Mouse (Mus musculus) lung, adult 2 months (tissue): ENCODE results near the gene Vegfa. TPM values are rescaled to one million over a fixed set of nuclear protein-coding genes. Genes with fewer than 3 reads are reported as not detected.

ENCODE experiments used
- DNase-seq: peaks from one replicate; pipeline ENCODE4 v3.0.0; 2022
- H3K4me1 ChIP-seq: fragments of 200-500 bp; 2 replicates; pipeline ENCODE4 v1.6.1; 2011; ENCODE audit warnings: low read length; ENCODE audit not compliant: control insufficient read depth, insufficient read depth
- H3K4me3 ChIP-seq: fragments of 200-500 bp; replicated peaks from 2 replicates; pipeline ENCODE3; 2011; ENCODE audit warnings: low read depth, mild to moderate bottlenecking, control low read depth, low read length; ENCODE audit errors: extremely low read depth
- CTCF ChIP-seq: fragments of 200-500 bp; IDR thresholded peaks from 2 replicates; pipeline ENCODE4 v1.5.1; 2011; ENCODE audit warnings: mild to moderate bottlenecking, low read length, control low read depth; ENCODE audit not compliant: insufficient read depth
- POLR2A ChIP-seq: fragments of 200-500 bp; IDR thresholded peaks from 2 replicates; pipeline ENCODE4 v1.6.1; 2011; ENCODE audit warnings: low read depth, mild to moderate bottlenecking, control low read depth, low read length, borderline replicate concordance; ENCODE audit errors: extremely low read depth
- WGBS: fragments of 180-500 bp; shearing (Covaris S2); methylation state at CpG from one replicate; pipeline ENCODE4 v1.1.7; 2018; 5-methylcytosine and 5-hydroxymethylcytosine counted together
- polyA plus RNA-seq: library from polyadenylated mRNA; depleted of rRNA; stranded (reverse); fragments of >200 nt; gene quantifications from 2 replicates; pipeline ENCODE4 v1.2.3, GENCODE M21; 2012

Vegfa gene
- polyA plus RNA-seq, 1 experiment: 1,453 TPM

- DNase-seq: no peak
Measured at GRCm38 (mm10) chr17:46040561-46040960, 8.4 kb upstream of the Vegfa start.

GRCm38 (mm10) chr17:46038906-46039305 is 6.7 kb upstream of the Vegfa start:
- TF ChIP-seq CTCF: peak; percentile 24; the same call in 1 of the 2 replicates
- no peak for TF ChIP-seq POLR2A
- no peak for DNase-seq
- no peak overlapping the region for H3K4me3 ChIP-seq
- WGBS: 68% methylated on average over 3 of the region's 3 CpGs
- H3K4me1 ChIP-seq: peaks cover 7% of the 10 kb centered on the region; the same call in 1 of the 2 replicates

More at GRCm38 (mm10) chr17:46040561-46040960, 8.4 kb upstream of the Vegfa start:
- TF ChIP-seq POLR2A (no peak), CTCF (no peak)
- 29% methylated on average over 6 of the region's 6 CpGs for WGBS
- no peak overlapping the region for H3K4me3 ChIP-seq
- H3K4me1 ChIP-seq: peaks cover 7% of the 10 kb centered on the region; the same call in 1 of the 2 replicates

GRCm38 (mm10) chr17:46036400-46036799 is 4.2 kb upstream of the Vegfa start:
- H3K4me3 ChIP-seq: no peak overlapping the region
- no peaks in the 10 kb centered on the region; the same call in 1 of the 2 replicates for H3K4me1 ChIP-seq
- 53% methylated on average over 6 of the region's 6 CpGs for WGBS
- TF ChIP-seq POLR2A (no peak), CTCF (no peak)
- DNase-seq: no peak

- Histone ChIP-seq H3K4me1 (no peaks in the 10 kb centered on the region), H3K4me3 (no peak overlapping the region)
- TF ChIP-seq POLR2A: no peak
- TF ChIP-seq CTCF: no peak
- no peak for DNase-seq
- WGBS: 61% methylated on average over 6 of the region's 6 CpGs
Measured at GRCm38 (mm10) chr17:46034110-46034509, 1.9 kb upstream of the Vegfa start.

GRCm38 (mm10) chr17:46033607-46034006 is 1.4 kb upstream of the Vegfa start:
- no peak for DNase-seq
- H3K4me1 ChIP-seq: no peaks in the 10 kb centered on the region
- WGBS: 44% methylated on average over 2 of the region's 2 CpGs
- no peak overlapping the region for H3K4me3 ChIP-seq
- TF ChIP-seq POLR2A (no peak), CTCF (no peak)

GRCm38 (mm10) chr17:46033122-46033521 is 953 bp upstream of the Vegfa start:
- H3K4me1 ChIP-seq: no peaks in the 10 kb centered on the region
- WGBS: 40% methylated on average over 6 of the region's 6 CpGs
- DNase-seq: no peak
- no peak overlapping the region for H3K4me3 ChIP-seq
- TF ChIP-seq POLR2A (no peak), CTCF (no peak)

- WGBS: under 1% methylated on average over 50 of the region's 50 CpGs
- H3K4me3 ChIP-seq: peak overlapping the region; percentile 91
- H3K4me1 ChIP-seq: no peaks in the 10 kb centered on the region
- DNase-seq: peak; percentile 77
- TF ChIP-seq POLR2A: no peak; the same call in 1 of the 2 replicates
- TF ChIP-seq CTCF: no peak
Measured at GRCm38 (mm10) chr17:46031621-46032211, 453 bp downstream of the Vegfa start.

- Histone ChIP-seq H3K4me1 (peaks cover 5% of the 10 kb centered on the region; the same call in 1 of the 2 replicates), H3K4me3 (peak overlapping the region; percentile 91)
- WGBS: 1% methylated on average over 92 of the region's 92 CpGs
- peak; percentile 73 for DNase-seq
- TF ChIP-seq CTCF (no peak), POLR2A (0 out of 2 replicates have a peak, but pooled peaks have one; percentile 33)
Measured at GRCm38 (mm10) chr17:46030731-46031620, 1.2 kb downstream of the Vegfa start.

GRCm38 (mm10) chr17:46030323-46030730 is 1.8 kb downstream of the Vegfa start:
- peak overlapping the region; percentile 91 for H3K4me3 ChIP-seq
- peak; percentile 58 for DNase-seq
- no peak for TF ChIP-seq POLR2A
- no peak for TF ChIP-seq CTCF
- WGBS: under 1% methylated on average over 39 of the region's 43 CpGs
- H3K4me1 ChIP-seq: peaks cover 6% of the 10 kb centered on the region; the same call in 1 of the 2 replicates

- Histone ChIP-seq H3K4me3 (peak overlapping the region; percentile 91), H3K4me1 (peaks cover 6% of the 10 kb centered on the region; the same call in 1 of the 2 replicates)
- no peak for TF ChIP-seq POLR2A
- TF ChIP-seq CTCF: no peak
- no peak for DNase-seq
- WGBS: 17% methylated on average over 7 of the region's 7 CpGs
Measured at GRCm38 (mm10) chr17:46029554-46030207, 2.5 kb downstream of the Vegfa start.
